Mouse (Mus musculus) fibroblast of lung, adult 2 months (primary cell): Measurements from ENCODE around the gene Zfp51.
"Not testable (repeated sequence)": the region's sequence is repeated elsewhere in the genome, so short reads cannot be mapped to it uniquely, and the experiment has no call there.

ENCODE experiments used
- DNase-seq: peaks from one replicate; pipeline ENCODE4 v3.0.0-alpha.2; 2011; ENCODE audit warnings: low read depth

The Zfp51 gene

GRCm38 (mm10) chr17:21450138-21450704 lies at the start of gene Zfp51:
Gene Zfp51 (plus strand): TSS chr17:21450374.
- peak; percentile 82 for DNase-seq

GRCm38 (mm10) chr17:21422664-21423599 lies 27.2 kb upstream of the Zfp51 start, which contains the start of gene Zfp54:
Gene Zfp54 (plus strand): TSS chr17:21423227.
- DNase-seq: peak; percentile 57

GRCm38 (mm10) chr17:21438806-21439400 lies 11.3 kb upstream of the Zfp51 start:
- peak; percentile 26 for DNase-seq

GRCm38 (mm10) chr17:21449669-21450068 lies 505 bp upstream of the Zfp51 start:
- DNase-seq: peak; percentile 65

- no peak for DNase-seq
Observed at GRCm38 (mm10) chr17:21463550-21463949, 13.4 kb downstream of the Zfp51 start.

- DNase-seq: no peak
Observed at GRCm38 (mm10) chr17:21472032-21472652, 22.0 kb downstream of the Zfp51 start.

GRCm38 (mm10) chr17:21472653-21473307 lies 22.6 kb downstream of the Zfp51 start:
- no peak for DNase-seq

- DNase-seq: no peak
Observed at GRCm38 (mm10) chr17:21473362-21474190, 23.4 kb downstream of the Zfp51 start.

GRCm38 (mm10) chr17:21474729-21475128 lies 24.6 kb downstream of the Zfp51 start:
- not testable (repeated sequence) for DNase-seq

GRCm38 (mm10) chr17:21475290-21475689 lies 25.1 kb downstream of the Zfp51 start:
- DNase-seq: not testable (repeated sequence)

GRCm38 (mm10) chr17:21476351-21476750 lies 26.2 kb downstream of the Zfp51 start:
- DNase-seq: not testable (repeated sequence)

- DNase-seq: not testable (repeated sequence)
Observed at GRCm38 (mm10) chr17:21478103-21478777, 28.1 kb downstream of the Zfp51 start.

- DNase-seq: peak; percentile 87
Observed at GRCm38 (mm10) chr17:21488760-21489499, 38.8 kb downstream of the Zfp51 start, which contains the start of gene Zfp53. Gene Zfp53 (plus strand): TSS chr17:21488998.

- DNase-seq: no peak
Observed at GRCm38 (mm10) chr17:21489500-21490001, 39.4 kb downstream of the Zfp51 start.

- DNase-seq: no peak
Observed at GRCm38 (mm10) chr17:21501365-21501764, 51.2 kb downstream of the Zfp51 start.

- DNase-seq: no peak
Observed at GRCm38 (mm10) chr17:21504524-21504923, 54.4 kb downstream of the Zfp51 start.

- DNase-seq: no peak
Observed at GRCm38 (mm10) chr17:21506258-21506657, 56.1 kb downstream of the Zfp51 start.

GRCm38 (mm10) chr17:21509756-21510155 lies 59.6 kb downstream of the Zfp51 start:
- DNase-seq: no peak
